Mouse (Mus musculus) megakaryocyte-erythroid progenitor cell, adult 5-6 weeks (primary cell): Measurements from ENCODE around the gene Bach1. TPM values are rescaled to one million over a fixed set of nuclear protein-coding genes. Genes with fewer than 3 reads are reported as not detected.

ENCODE experiments used
- ATAC-seq: replicated peaks from 2 replicates; pipeline ENCODE4 v1.8.0; 2016; ENCODE audit warnings: mild to moderate bottlenecking, inconsistent platforms; ENCODE audit not compliant: severe bottlenecking, poor library complexity, low FRiP score, low TSS enrichment
- total RNA-seq, 2 experiments: library from RNA; stranded (forward) in 1 of 2; stranded (reverse) in 1 of 2; fragments of 200-1000, 215-1000 nt in 1 of 2; fragments of >200 nt in 1 of 2; fragmentation: Nextera tagmentation in 1 of 2; gene quantifications; 2 replicates each; pipeline ENCODE4 v1.2.3; 2014 to 2017

The Bach1 gene
- total RNA-seq, 2 experiments from 2014 or later, result 16.2 to 27.1 TPM

DNA sequence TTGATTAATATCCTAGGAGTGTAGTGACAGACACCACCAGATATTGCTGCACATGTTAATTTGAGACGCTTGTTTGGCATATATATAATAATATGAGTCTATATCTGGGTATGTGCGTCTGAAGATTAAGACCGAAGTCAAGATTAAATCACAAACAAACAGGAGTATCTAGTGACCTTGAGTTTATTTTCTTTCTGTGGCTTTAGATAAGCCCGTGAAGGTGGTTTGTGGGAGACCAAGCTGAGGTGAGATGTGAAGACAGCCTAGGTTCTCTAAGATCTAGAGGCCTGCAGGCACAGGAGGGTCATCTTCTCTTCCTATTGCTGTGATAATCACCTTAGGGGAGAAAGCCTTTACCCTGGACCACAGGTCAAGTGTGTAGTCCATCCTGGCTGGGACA is 8.6 kb downstream of the Bach1 start:
- ATAC-seq, result peak; percentile 42

DNA sequence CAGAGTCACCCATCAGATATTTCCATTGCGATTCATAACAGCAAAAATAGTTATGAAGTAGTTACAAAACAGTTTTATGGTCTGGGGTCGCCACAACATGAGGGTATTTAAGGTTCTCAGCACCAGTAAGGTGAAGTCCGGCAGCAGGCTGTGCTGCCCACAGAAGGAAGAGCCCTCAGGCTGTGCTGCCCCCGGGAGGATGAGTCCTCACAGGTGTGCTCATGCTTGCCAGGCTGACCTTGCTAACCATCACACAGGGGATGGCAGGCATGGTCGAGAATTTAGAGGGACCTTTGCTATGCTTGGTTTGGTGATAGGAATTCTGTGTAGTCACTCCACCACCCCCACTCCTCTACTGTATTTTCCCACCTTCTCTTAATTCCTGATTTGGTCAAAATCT is 9.8 kb downstream of the Bach1 start:
- ATAC-seq, result no peak

DNA sequence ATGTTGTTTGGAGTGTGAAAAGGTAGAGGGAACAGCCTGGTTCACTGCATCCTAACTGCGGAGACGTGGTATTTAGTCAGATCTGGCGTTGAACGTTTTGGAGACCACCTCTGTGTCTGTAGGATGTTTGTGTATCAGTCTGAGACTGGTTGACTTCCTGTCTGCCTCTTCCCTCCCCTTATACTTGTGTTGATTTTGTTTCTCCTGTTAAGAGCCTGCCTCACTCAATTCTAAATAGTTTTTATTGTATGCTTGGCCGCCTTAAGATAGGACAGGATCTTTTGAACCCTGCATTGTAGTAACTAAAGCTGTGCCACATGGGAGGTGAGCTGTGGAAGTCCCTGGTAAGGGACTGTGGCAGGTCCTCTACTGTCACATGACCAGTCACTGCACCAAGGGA is 10.4 kb downstream of the Bach1 start:
- no peak for ATAC-seq

DNA sequence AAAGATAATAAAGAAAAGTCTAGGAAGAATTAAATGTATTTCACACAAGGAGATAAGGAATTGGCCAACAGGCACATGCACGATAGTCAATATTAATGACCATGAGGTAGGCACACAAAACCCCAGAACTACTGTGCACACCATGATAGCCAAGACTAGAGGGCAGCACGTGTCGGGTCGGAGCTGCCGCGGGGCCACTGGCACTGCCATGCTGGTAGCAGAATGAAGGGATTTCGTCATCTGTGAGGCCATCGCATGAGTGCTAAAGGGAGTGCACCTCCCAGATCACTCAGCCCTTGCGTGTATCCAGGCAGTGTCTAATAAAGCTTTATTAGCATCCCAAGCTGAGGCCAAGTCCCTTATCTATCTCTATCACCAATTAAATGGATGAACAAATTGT is 11.2 kb downstream of the Bach1 start:
- no peak for ATAC-seq

DNA sequence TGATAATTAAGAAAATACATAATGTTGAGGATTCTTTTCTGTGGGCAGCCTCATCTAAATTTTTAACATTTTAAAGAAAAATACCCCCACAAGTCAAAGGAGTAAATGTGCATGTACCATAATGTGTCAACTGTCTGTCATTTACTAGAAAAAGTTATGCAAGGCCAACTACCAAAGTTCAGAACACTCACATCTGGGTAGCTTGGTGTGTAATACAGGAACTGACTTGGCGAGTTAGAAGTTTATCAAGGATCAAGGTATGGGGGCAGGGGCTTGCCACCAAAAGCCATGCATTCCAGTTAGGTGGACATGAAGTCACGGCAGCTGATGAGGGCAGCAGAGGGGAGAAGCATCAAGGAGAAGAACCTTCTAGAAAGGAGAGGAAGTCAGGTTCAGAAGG is 13.2 kb downstream of the Bach1 start:
- no peak for ATAC-seq

DNA sequence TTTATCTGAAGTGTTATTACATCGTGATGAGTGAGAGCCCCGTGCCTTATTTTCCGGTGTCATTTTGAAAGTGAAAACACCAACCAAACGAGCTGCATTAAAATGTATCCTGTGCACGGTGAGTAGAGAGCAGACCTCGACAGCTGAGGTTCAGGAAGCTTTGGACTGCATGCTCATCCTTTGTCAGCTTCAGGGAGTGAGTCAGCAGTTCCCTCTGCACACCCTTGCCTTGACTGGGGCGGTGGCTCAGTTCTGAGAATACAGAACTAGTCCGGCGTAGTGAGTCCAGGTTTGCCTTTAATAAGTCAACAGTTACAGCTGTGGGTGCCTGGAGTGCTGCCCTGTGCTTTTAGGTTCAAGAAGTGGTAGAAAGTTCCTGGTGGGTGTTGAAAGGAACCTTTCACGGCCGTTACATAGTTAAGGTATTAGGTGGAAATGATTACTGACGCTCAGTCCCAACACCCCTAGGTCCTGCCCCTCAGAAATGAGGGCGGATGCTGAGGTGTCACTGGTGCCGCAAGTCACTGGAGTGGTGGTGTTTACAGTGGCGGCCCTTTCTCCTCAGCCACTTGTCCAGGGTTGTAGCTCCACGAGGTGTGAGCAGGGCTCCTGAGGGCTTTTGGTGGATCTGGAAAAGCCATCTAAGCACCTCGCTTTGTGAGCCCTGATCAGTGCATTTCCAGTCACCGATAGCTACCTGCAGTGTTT is 14.4 kb downstream of the Bach1 start:
- peak; percentile 87 for ATAC-seq

DNA sequence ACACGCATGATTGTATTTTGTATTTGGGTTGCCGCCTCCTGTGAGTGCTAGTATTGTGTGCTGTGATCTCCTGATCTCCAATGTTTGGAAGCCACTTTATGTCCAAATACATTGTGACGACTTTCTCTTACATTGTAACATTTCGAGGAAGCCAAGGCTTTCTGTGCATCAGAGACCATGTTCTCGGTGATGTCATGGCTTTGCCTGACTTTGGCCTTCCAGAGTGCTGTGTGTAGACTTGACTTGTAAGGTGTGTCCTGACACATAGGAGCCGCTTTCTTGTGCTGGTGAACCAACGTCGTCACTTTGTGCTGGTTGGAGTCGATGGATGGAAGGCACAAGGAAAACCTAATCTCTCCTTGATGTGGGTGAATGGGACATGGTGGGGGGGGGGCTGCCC is 15.8 kb downstream of the Bach1 start:
- no peak for ATAC-seq

DNA sequence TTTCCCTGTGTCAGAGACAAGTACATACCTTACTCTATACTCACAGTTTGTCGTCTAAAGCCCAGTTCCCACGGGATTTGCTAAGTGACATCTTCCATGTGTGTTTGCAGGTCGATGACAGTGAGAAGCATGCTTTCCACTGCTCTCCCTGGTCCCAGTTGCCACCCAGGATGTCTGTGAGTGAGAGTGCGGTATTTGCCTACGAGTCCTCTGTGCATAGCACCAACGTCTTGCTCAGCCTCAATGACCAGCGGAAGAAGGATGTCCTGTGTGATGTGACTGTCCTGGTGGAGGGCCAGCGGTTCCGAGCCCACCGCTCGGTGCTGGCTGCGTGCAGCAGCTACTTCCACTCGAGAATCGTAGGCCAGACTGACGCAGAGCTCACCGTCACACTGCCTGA is 16.5 kb downstream of the Bach1 start:
- ATAC-seq, result no peak

DNA sequence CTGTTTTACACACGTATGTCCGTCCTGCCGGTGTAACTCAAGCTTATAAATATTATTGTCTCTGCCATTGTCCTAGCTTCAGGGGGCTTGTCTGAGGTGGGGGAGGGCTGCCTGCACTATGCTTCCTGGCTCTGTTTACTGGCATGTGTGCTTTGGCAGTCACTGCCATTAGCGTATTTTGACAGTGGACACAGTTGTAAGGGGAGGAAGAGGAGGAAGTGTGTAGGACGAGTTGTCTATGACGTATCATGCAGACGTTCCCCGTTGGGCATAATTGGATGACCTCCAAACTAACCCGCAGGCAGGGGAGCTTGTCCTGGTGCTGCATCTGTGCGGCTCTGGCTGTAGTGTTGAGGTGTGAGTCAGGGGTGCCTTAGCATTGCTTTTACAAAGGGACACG is 17.5 kb downstream of the Bach1 start:
- peak; percentile 51 for ATAC-seq

DNA sequence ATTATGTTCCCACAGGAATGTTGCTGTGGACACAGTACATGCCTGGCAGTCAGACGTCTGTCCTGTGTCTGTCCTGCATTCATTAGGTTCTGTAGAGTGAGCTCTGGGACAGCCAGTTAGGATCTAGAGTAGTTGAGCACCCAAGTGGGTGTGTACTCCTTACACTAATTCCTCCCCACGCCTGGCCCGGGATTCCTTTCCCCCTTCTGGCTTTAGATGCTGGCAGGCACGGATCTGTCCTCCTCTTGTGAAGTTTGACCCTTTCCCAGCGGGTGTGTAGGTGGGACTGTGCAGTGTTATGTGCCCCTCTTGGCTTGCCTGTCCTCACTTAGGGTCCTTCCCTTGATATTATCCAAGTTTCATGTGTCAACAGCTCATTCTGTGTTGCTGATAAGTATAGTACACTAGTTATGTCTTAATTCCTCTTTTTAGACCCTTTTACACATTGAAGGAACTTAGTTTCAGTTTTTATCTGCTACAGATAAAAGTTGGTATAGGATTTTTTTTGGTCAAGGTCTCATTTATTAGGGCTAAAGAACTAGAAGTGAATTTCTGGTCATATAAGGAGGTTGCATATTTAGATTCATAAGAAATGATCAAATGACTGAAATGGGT is 18.4 kb downstream of the Bach1 start:
- no peak for ATAC-seq

DNA sequence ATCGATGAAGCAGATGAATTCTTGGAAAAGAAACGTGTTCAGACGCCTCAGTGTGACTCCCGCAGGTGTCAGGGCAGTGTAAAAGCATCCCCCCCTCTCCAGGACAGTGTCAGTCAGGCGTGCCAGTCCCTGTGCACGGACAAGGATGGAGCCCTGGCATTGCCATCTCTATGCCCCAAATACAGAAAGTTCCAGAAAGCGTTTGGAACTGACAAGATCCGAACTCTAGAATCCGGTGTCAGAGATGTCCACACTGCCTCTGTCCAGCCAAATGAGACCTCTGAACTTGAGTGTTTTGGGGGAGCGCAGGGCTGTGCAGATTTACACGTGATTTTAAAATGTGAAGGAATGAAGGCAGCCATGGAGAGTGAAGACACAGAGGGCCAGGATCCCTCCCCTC is 20.3 kb downstream of the Bach1 start:
- no peak for ATAC-seq

DNA sequence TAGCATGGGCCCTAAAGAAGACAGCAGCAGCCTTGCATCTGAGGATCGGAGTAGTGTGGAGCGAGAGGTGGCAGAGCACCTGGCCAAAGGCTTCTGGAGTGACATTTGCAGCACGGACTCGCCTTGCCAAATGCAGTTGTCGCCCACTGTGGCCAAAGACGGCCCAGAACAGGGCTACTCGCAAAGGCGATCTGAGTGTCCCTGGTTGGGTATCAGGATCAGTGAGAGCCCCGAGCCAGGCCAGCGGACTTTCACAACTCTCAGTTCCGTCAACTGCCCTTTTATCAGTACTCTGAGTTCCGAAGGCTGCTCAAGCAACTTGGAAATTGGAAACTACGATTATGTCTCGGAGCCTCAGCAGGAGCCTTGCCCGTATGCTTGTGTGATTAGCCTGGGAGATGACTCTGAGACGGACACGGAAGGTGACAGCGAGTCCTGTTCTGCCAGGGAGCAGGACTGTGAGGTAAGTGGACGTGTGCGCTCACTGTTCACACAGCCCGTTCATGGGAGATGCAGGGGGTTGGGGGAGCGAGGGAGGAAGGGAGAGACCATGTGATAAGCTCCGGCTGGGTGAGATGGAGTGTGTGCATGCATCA is 21.0 kb downstream of the Bach1 start:
- ATAC-seq, result no peak

DNA sequence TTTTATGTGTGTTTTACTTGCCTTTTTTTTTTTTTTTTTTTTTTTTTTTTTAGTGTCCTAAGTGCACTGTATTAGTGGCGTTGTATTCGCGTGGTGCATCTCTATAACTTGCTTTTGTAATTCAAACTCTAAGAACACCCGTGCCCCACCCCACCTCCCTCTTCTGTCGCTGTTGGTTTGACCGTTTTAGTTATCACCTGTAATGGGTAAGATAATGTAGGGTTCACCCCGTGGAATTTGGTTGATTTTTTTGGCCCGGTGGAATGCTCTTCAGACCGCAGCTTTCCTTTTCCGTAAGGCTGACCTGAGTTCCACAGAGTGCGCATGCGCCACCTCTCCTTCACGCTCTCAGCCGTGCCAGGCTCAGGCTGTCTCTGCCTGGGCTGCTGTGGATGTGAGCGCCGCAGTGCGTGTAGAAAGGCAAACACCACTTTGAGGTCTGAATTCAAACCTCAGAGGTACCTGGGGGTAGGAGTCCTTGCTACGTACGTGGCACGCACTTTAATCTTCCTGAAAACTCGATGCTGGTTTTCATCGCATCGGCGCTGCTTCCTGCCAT is 22.2 kb downstream of the Bach1 start:
- no peak for ATAC-seq

DNA sequence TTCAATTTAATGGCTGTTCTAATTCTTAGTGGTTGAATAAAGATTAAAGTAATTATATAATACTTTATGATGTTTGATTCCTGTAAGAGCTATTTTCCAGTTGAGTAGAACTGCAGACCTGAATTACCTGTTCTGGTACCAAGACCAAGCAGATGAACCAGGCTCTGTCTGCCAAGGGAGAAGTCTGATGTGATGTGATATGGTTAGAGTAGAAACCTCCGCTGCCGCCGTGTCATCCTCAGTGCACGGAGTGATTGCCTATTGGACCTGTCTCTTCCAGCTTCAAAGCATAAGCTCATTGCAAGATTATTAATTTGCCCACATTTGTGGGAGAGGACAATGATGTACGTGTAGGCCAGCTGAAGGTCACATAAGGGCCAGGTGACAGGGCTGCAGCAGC is 24.1 kb downstream of the Bach1 start:
- no peak for ATAC-seq

DNA sequence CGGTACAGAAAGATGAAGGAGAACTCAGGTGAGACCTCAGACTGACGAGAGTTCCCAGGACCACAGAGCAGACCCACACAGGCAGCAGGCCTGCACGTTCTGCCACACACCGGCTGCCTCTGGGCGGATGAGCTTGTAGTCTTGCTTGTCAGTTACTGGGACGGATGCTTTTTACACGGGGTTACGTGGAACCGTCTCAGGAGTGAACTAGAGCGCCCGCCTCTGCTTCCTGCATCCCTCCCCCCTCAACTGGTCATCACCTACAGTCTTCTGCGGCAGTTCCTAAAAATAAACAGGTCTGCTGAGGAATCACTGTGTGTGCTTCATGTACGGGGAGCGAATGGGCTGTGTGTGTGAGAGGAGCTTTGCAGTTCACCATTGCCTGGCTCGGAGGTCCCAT is 24.7 kb downstream of the Bach1 start:
- no peak for ATAC-seq

DNA sequence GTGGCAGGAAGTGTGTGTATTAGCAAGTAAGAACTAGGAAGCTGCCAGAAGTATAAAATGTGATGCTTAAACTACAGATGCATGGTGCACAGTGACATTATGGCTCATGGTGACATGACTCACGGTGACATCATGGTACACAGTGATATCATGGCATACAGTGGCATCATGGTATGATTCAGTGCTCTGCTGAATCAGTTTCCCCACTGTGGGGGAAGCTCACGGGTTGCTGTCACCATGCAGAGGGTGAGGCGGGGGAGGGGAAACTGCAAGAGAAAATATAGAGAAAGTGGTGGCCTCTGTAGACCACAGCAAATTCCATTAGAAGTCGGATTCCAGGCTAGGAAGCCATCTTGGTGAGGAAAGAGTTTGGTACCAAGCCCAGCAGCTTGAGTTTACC is 26.1 kb downstream of the Bach1 start:
- ATAC-seq, result no peak

DNA sequence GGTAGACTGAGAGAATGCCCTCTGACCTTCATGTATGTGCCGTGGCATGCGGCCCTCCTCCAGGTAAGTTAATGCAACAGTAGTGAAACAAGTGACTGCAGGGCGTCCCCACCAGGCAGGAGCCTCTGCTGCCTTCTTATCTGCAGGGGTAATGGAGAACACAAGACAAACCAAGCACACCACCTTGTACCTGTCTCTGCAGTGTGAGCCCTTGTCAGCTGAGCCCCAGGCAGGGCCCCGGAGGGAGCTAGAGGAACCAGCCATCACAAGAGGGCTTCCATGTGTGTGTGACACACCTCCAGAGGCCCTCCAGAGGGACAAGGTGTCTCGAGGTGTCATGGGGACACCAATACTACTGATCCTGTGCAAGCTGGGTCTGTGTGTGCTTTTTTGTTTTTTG is 26.5 kb downstream of the Bach1 start:
- ATAC-seq, result no peak

DNA sequence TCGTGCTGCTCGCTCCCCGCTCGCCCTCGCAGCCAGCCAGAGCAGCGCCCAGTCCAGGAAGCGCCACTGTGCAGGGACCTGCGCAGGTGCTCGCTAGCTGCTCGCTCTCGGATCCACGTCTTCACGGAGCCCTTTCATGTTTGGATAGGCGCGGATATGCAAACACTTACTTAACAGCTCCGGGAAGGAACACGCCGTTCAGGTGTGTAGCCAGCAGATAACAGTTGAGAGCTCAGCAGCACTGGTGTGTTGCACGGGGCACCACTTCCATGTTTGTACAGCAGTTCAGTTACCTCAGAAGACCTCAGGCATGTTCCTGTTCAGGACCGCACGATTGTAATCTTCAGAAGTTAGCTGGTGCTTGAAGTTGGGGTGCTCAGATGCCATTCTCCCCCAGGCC is 27.2 kb downstream of the Bach1 start:
- ATAC-seq, result peak; percentile 83

DNA sequence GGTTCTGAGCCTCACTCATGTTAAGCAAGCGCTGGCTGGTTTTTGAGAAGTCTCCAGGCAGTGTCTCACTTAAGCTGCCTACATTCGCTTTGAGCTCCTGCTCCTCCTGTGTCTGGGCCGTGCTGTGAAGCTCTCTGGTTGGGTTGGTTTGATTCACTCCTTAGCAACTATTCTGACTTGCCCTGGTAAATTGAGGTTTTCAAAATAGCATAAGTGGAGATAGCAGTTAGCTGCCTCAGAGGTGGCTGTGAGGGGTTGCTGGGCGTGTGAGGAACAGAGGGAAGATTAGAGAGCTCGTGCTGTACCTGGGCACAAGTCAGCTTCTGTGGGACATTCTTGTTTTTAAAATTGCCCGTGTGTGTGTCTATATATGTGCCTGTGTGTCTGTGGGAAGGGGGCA is 27.6 kb downstream of the Bach1 start:
- ATAC-seq, result peak; percentile 69

DNA sequence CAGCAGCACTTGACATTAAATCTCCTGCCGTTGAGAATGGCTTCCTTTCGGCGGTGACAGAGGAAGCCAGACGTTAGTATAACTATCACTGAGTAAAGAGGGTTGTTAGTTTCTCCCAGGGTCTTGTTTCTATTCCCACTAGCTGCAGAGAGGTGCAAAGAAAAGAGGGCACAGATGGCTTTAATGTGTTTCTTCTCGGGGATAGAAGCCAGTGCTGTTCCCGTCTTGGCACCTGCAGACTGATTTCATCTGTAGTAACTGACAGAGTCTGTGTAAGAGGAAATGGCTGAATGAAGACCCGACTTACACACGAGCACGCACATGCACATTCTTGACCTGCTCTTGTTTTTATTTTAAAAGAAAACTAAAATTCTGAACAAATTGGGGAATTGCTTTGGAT is 28.5 kb downstream of the Bach1 start:
- no peak for ATAC-seq

DNA sequence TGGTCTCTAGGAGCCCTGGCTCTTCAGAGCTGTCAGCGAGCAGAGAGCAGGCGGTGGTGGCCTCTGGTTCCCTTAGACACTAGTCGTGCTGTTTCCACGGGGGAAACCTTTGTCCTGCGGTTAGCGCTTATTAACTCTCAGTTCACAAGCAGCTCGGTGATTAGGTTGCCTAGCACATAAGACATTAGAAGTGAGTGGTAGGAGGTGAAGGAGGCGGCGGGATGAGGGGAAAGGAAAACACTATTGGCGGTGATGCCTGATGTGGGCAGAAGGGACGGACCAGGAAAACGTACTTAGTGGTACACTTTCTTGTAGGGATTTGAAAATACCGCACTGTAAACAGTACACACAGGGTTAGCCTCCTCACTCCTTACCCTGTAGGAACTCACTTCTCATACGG is 29.2 kb downstream of the Bach1 start:
- ATAC-seq, result no peak
